Mouse (Mus musculus): ENCODE measurements around the gene Bhlhe41. TPM values are rescaled to one million over a fixed set of nuclear protein-coding genes. Genes with fewer than 3 reads are reported as not detected.

Gene Bhlhe41
- total and polyA plus RNA-seq, 2 experiments from 2014 or later: 0.95 to 9.3 TPM

DNA sequence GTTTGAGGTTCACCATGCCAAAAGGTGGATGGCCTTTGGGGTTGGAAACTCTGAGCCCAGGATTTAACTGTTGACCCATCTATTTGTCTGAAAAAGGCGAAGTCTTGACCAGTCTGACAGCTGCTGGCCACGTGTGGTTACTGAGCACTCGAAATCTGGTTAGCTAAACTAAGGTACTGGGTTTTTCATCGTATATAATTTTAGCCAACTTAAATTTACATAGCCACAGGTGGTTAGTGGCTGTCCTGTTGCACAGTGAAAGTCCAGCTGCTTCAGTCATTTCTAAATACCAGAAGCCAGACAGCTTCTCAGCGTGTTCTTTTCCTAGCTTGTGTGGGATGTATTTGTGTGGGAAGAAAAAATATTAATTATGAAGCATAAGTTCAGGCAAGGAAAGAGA is 15.3 kb upstream of the Bhlhe41 start:
- Histone ChIP-seq H3K4me2 (ENCODE audit: low read depth, low read length) (no peak overlapping the region), H3K9ac (replicated peaks; ENCODE audit: low read depth, low read length) (no peak overlapping the region), H3K27me3 (ENCODE audit: control insufficient read depth, insufficient read depth, low read length) (no peaks in the 10 kb centered on the region), H3K4me1 (ENCODE audit: control insufficient read depth, insufficient read depth) (no peaks in the 10 kb centered on the region), H3K4me3 (ENCODE audit: low read depth, low read length) (no peak overlapping the region), H3K27ac (ENCODE audit: low read depth) (no peak overlapping the region), H3K36me3 (replicated peaks; ENCODE audit: control insufficient read depth, insufficient read depth, low read length) (no peaks in the 10 kb centered on the region), H3K9me3 (replicated peaks; ENCODE audit: control insufficient read depth, low read length) (no peaks in the 10 kb centered on the region; the same call in 1 of the 2 replicates)
- DNase-seq (ENCODE audit: low spot score) (no peak), ATAC-seq (ENCODE audit: insufficient read depth, low read depth) (no peak)
- TF ChIP-seq CTCF (IDR thresholded peaks at IDR 0.05; ENCODE audit: low read depth): no peak
- WGBS: 84% methylated on average over 5 of the region's 5 CpGs

DNA sequence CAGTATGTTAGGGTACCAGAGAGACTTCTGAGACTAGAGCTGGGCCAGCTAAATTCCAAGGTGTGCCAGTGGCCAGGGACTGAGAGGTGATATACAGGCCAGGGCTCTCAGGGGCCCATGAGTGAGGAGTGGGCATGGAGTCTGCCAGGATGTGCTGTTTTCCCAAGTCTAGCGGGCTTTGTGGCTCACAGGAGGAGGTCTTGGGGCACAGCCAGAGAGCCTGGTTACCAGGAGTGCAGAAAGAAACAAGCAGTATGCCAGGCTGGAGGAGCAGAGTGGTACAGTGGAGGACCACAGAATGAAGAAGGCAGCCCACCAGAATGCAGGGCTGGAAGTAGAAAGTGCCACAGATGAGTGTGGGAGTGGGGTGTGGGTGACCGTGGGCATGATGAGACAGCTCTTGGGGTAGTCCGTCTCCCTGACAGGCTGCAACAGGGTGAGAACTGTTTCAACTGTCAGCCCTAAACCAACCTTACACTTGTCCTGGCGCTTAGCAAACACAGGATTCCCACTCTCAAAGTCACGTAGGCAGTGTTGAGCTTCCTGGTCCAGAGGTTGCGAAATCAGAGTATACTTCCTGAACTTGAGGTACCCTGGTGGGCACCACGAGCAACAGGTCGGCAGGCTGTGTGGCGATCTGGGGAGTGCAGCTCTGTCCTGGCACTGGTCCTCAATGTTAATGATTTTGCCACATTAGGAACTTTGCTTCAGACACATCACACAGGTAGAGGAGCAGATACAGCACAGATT is 11.8 kb upstream of the Bhlhe41 start:
- Histone ChIP-seq H3K27me3 (ENCODE audit: control insufficient read depth, insufficient read depth, low read length) (no peaks in the 10 kb centered on the region), H3K4me2 (ENCODE audit: low read depth, low read length) (no peak overlapping the region), H3K9ac (replicated peaks; ENCODE audit: low read depth, low read length) (no peak overlapping the region), H3K9me3 (replicated peaks; ENCODE audit: control insufficient read depth, low read length) (no peaks in the 10 kb centered on the region; the same call in 1 of the 2 replicates), H3K4me3 (ENCODE audit: low read depth, low read length) (no peak overlapping the region), H3K36me3 (replicated peaks; ENCODE audit: control insufficient read depth, insufficient read depth, low read length) (no peaks in the 10 kb centered on the region), H3K27ac (ENCODE audit: low read depth) (no peak overlapping the region), H3K4me1 (ENCODE audit: control insufficient read depth, insufficient read depth) (peaks cover 4% of the 10 kb centered on the region; the same call in 1 of the 2 replicates)
- 83% methylated on average over 9 of the region's 9 CpGs for WGBS
- no peak for DNase-seq (ENCODE audit: low spot score)
- no peak for ATAC-seq (ENCODE audit: insufficient read depth, low read depth)
- no peak for TF ChIP-seq CTCF (IDR thresholded peaks at IDR 0.05; ENCODE audit: low read depth)
- TF ChIP-seq EP300 (IDR thresholded peaks at IDR 0.05; ENCODE audit: low read depth): no peak

DNA sequence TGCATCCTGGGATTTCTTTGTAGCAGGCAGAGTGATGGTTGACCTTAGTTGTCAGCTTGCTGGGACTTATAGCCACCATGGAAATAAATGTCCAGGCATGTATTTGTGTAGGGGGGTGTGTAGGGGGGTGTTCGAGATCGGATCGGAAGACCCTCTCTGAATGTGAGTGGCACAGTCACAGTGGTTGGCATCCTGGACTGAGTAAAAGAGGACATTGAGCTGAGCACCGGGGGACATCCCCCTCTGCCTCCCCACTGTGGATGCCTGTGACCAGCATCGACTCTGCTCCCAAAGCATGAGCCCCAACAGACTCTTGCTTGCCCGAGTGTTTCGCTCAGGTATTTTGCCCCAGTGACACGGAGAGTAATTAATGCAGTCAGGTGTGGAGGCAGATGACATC is 8.0 kb upstream of the Bhlhe41 start:
- Histone ChIP-seq H3K27me3 (ENCODE audit: control insufficient read depth, insufficient read depth, low read length) (no peaks in the 10 kb centered on the region), H3K27ac (ENCODE audit: low read depth) (no peak overlapping the region), H3K4me3 (ENCODE audit: low read depth, low read length) (no peak overlapping the region), H3K9me3 (replicated peaks; ENCODE audit: control insufficient read depth, low read length) (no peaks in the 10 kb centered on the region), H3K4me2 (ENCODE audit: low read depth, low read length) (no peak overlapping the region), H3K4me1 (ENCODE audit: control insufficient read depth, insufficient read depth) (peaks cover 4% of the 10 kb centered on the region), H3K9ac (replicated peaks; ENCODE audit: low read depth, low read length) (no peak overlapping the region), H3K36me3 (replicated peaks; ENCODE audit: control insufficient read depth, insufficient read depth, low read length) (no peaks in the 10 kb centered on the region)
- TF ChIP-seq CTCF (IDR thresholded peaks at IDR 0.05; ENCODE audit: low read depth) (no peak), EP300 (IDR thresholded peaks at IDR 0.05; ENCODE audit: low read depth) (no peak)
- WGBS: 85% methylated on average over 8 of the region's 8 CpGs
- ATAC-seq (ENCODE audit: insufficient read depth, low read depth) (no peak), DNase-seq (ENCODE audit: low spot score) (no peak)

DNA sequence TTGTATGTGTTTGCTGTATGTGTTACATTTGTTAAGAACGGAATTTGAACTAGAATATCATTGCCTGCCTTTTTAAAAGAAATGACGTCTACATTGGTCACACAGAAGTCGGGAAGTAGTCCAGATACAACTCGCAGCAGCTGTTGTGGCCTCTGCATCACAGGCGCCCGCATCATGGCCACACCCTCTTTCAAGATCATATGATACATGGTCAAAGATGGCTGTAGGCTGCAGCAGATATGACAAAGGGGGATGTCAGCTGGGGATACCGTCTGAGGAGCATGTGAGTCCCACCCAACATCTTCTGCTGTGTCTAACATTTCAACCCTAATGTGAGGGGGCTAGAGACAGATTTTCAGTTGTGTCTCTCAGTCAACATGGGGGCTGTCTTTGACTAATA is 6.7 kb upstream of the Bhlhe41 start:
- 92% methylated on average over 7 of the region's 7 CpGs for WGBS
- no peak for ATAC-seq (ENCODE audit: insufficient read depth, low read depth)
- TF ChIP-seq CTCF (IDR thresholded peaks at IDR 0.05; ENCODE audit: low read depth) (no peak), EP300 (IDR thresholded peaks at IDR 0.05; ENCODE audit: low read depth) (no peak)

DNA sequence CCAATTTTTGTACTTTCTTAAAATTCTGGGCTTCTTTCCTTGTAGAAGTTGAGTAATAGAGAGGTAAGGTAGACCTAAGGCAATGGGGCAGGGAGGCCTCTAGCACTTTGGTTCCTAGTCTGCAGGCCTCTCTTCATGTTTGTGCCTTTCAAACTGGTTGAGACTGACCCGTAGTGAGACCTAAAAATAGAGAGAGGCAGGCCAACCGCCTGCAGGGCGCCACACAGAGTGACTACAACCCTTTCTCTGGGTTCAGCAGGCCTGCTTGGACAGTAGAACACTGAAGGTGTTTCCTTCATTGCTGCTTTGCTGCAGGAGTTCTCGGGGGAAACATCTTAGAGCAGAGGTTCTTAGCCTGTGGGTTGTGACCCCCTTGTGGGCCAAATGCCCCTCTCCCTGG is 5.6 kb upstream of the Bhlhe41 start:
- WGBS: 21% methylated on average over 4 of the region's 4 CpGs
- ATAC-seq (ENCODE audit: insufficient read depth, low read depth): peak; percentile 43; the same call in 1 of the 2 replicates
- no peak for TF ChIP-seq EP300 (IDR thresholded peaks at IDR 0.05; ENCODE audit: low read depth)
- no peak for TF ChIP-seq CTCF (IDR thresholded peaks at IDR 0.05; ENCODE audit: low read depth)
- peak; percentile 58 for DNase-seq (ENCODE audit: low spot score)
- Histone ChIP-seq H3K36me3 (replicated peaks; ENCODE audit: control insufficient read depth, insufficient read depth, low read length) (no peaks in the 10 kb centered on the region), H3K9me3 (replicated peaks; ENCODE audit: control insufficient read depth, low read length) (no peaks in the 10 kb centered on the region), H3K9ac (replicated peaks; ENCODE audit: low read depth, low read length) (no peak overlapping the region), H3K27ac (ENCODE audit: low read depth) (peak overlapping the region; percentile 81), H3K27me3 (ENCODE audit: control insufficient read depth, insufficient read depth, low read length) (no peaks in the 10 kb centered on the region), H3K4me1 (ENCODE audit: control insufficient read depth, insufficient read depth) (peaks cover 9% of the 10 kb centered on the region), H3K4me3 (ENCODE audit: low read depth, low read length) (no peak overlapping the region), H3K4me2 (ENCODE audit: low read depth, low read length) (no peak overlapping the region)

More for the DNA sequence above, 6.7 kb upstream of the Bhlhe41 start:
- no peaks in the 10 kb centered on the region for H3K9me3 ChIP-seq (replicated peaks; ENCODE audit: control insufficient read depth, low read length)
- H3K36me3 ChIP-seq (replicated peaks; ENCODE audit: control insufficient read depth, insufficient read depth, low read length): no peaks in the 10 kb centered on the region
- no peak overlapping the region for H3K4me2 ChIP-seq (ENCODE audit: low read depth, low read length)
- no peak overlapping the region for H3K4me3 ChIP-seq (ENCODE audit: low read depth, low read length)
- no peak for DNase-seq (ENCODE audit: low spot score)
- H3K27me3 ChIP-seq (ENCODE audit: control insufficient read depth, insufficient read depth, low read length): no peaks in the 10 kb centered on the region
- H3K4me1 ChIP-seq (ENCODE audit: control insufficient read depth, insufficient read depth): peaks cover 6% of the 10 kb centered on the region
- no peak overlapping the region for H3K27ac ChIP-seq (ENCODE audit: low read depth)
- H3K9ac ChIP-seq (replicated peaks; ENCODE audit: low read depth, low read length): no peak overlapping the region

DNA sequence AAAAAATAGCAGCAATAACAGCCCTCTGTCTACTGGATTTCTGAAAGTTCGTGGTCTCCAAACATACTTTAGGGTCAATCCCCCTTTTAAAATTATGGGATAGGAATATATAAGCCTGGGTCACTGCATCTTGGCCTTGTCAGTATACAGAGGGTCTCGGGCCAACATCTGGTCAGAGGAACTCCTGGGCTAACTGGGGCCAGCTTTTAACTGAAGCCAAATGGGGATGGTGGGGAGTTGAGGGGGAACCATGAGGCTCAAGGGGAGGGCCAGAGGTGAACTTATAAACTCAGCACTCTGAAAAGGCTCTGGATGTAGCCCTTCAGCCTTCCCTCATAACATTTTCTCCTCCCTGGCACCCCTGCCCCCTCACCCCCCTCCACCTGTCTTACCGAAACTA is 1.8 kb upstream of the Bhlhe41 start:
- 68% methylated on average over 3 of the region's 3 CpGs for WGBS
- Histone ChIP-seq H3K9me3 (replicated peaks; ENCODE audit: control insufficient read depth, low read length) (no peaks in the 10 kb centered on the region), H3K4me3 (ENCODE audit: low read depth, low read length) (no peak overlapping the region), H3K27ac (ENCODE audit: low read depth) (peak overlapping the region; percentile 93), H3K9ac (replicated peaks; ENCODE audit: low read depth, low read length) (no peak overlapping the region), H3K4me2 (ENCODE audit: low read depth, low read length) (peak overlapping the region; percentile 96; the same call in 1 of the 2 replicates), H3K4me1 (ENCODE audit: control insufficient read depth, insufficient read depth) (peaks cover 10% of the 10 kb centered on the region), H3K36me3 (replicated peaks; ENCODE audit: control insufficient read depth, insufficient read depth, low read length) (no peaks in the 10 kb centered on the region), H3K27me3 (ENCODE audit: control insufficient read depth, insufficient read depth, low read length) (no peaks in the 10 kb centered on the region)
- DNase-seq (ENCODE audit: low spot score): no peak
- no peak for ATAC-seq (ENCODE audit: insufficient read depth, low read depth)
- no peak for TF ChIP-seq EP300 (IDR thresholded peaks at IDR 0.05; ENCODE audit: low read depth)
- TF ChIP-seq CTCF (IDR thresholded peaks at IDR 0.05; ENCODE audit: low read depth): no peak
